Mouse (Mus musculus): ENCODE measurements at regions not wholly inside any gene's neighbourhood (a gene's known extent, or its start where the extent isn't known, plus 50 kb on each side); places are given as distances from the start of the nearest gene placed in this dataset.
A peak's percentile ranks its signal among the peaks of the same experiment; 100 is the strongest.

- intact Hi-C loops (cut with DNase I) = no loop called here
These were observed 255.4 kb downstream of the Dhx15 start for GRCm38 (mm10) chr5:51934910-51935309.

GRCm38 (mm10) chr5:51933331-51933730, 257.0 kb downstream of the Dhx15 start:
- intact Hi-C loops (cut with DNase I) = no loop called here
- no peak for DNase-seq (ENCODE audit: extremely low spot score in 1 of 2, low spot score in 2 of 2)

More at GRCm38 (mm10) chr5:51934910-51935309, 255.4 kb downstream of the Dhx15 start:
- no peak for DNase-seq (ENCODE audit: extremely low spot score in 1 of 2, low spot score in 2 of 2)

- DNase-seq (ENCODE audit: extremely low spot score in 1 of 2, low spot score in 2 of 2) = no peak
- intact Hi-C loops (cut with DNase I) = no loop called here
These were observed 259.9 kb downstream of the Dhx15 start for GRCm38 (mm10) chr5:51930416-51930815.

GRCm38 (mm10) chr5:51928801-51929200, 261.5 kb downstream of the Dhx15 start:
- intact Hi-C loops (cut with DNase I) = no loop called here
- no peak for DNase-seq (ENCODE audit: extremely low spot score in 1 of 2, low spot score in 2 of 2)

- DNase-seq (ENCODE audit: extremely low spot score in 1 of 2, low spot score in 2 of 2) = no peak
- intact Hi-C loops (cut with DNase I) = no loop called here
These were observed 266.9 kb downstream of the Dhx15 start for GRCm38 (mm10) chr5:51923417-51923816.

- DNase-seq (ENCODE audit: extremely low spot score in 1 of 2, low spot score in 2 of 2) = no peak
- intact Hi-C loops (cut with DNase I) = no loop called here
These were observed 267.3 kb downstream of the Dhx15 start for GRCm38 (mm10) chr5:51922973-51923372.

GRCm38 (mm10) chr5:51922494-51922893, 267.8 kb downstream of the Dhx15 start:
- DNase-seq (ENCODE audit: extremely low spot score in 1 of 2, low spot score in 2 of 2) = no peak
- intact Hi-C loops (cut with DNase I) = no loop called here

GRCm38 (mm10) chr5:51917812-51918448, 272.4 kb downstream of the Dhx15 start:
- DNase-seq (ENCODE audit: extremely low spot score in 1 of 2, low spot score in 2 of 2) = no peak
- intact Hi-C loops (cut with DNase I) = no loop called here

GRCm38 (mm10) chr5:51914731-51915130, 275.6 kb downstream of the Dhx15 start:
- intact Hi-C loops (cut with DNase I) = no loop called here
- DNase-seq (ENCODE audit: extremely low spot score in 1 of 2, low spot score in 2 of 2) = no peak

GRCm38 (mm10) chr5:51908861-51909260, 281.5 kb downstream of the Dhx15 start:
- no peak for DNase-seq (ENCODE audit: extremely low spot score in 1 of 2, low spot score in 2 of 2)
- intact Hi-C loops (cut with DNase I) = no loop called here

GRCm38 (mm10) chr5:51906315-51907109, 283.8 kb downstream of the Dhx15 start:
- intact Hi-C loops (cut with DNase I) = no loop called here
- no peak for DNase-seq (ENCODE audit: extremely low spot score in 1 of 2, low spot score in 2 of 2)

- intact Hi-C loops (cut with DNase I) = no loop called here
- DNase-seq (ENCODE audit: extremely low spot score in 1 of 2, low spot score in 2 of 2) = no peak
These were observed 296.2 kb downstream of the Dhx15 start for GRCm38 (mm10) chr5:51894159-51894558.

GRCm38 (mm10) chr5:51891341-51891740, 299.0 kb downstream of the Dhx15 start:
- no peak for DNase-seq (ENCODE audit: extremely low spot score in 1 of 2, low spot score in 2 of 2)
- intact Hi-C loops (cut with DNase I) = no loop called here

- no peak for DNase-seq (ENCODE audit: extremely low spot score in 1 of 2, low spot score in 2 of 2)
- intact Hi-C loops (cut with DNase I) = no loop called here
These were observed 301.9 kb downstream of the Dhx15 start for GRCm38 (mm10) chr5:51888404-51888803.

- intact Hi-C loops (cut with DNase I) = no loop called here
- DNase-seq (ENCODE audit: extremely low spot score in 1 of 2, low spot score in 2 of 2) = no peak
These were observed 307.7 kb downstream of the Dhx15 start for GRCm38 (mm10) chr5:51882594-51882993.

GRCm38 (mm10) chr5:51882173-51882572, 308.1 kb downstream of the Dhx15 start:
- intact Hi-C loops (cut with DNase I) = no loop called here

GRCm38 (mm10) chr5:51876846-51877245, 309.3 kb upstream of the Ppargc1a start:
- no peak for DNase-seq (ENCODE audit: extremely low spot score in 1 of 2, low spot score in 2 of 2)
- intact Hi-C loops (cut with DNase I) = no loop called here

More at GRCm38 (mm10) chr5:51882173-51882572, 308.1 kb downstream of the Dhx15 start:
- no peak for DNase-seq (ENCODE audit: extremely low spot score in 1 of 2, low spot score in 2 of 2)

GRCm38 (mm10) chr5:51873571-51873970, 306.0 kb upstream of the Ppargc1a start:
- no peak for DNase-seq (ENCODE audit: extremely low spot score in 1 of 2, low spot score in 2 of 2)
- intact Hi-C loops (cut with DNase I) = no loop called here

GRCm38 (mm10) chr5:51871735-51872134, 304.2 kb upstream of the Ppargc1a start:
- no peak for DNase-seq (ENCODE audit: extremely low spot score in 1 of 2, low spot score in 2 of 2)
- intact Hi-C loops (cut with DNase I) = no loop called here

GRCm38 (mm10) chr5:51868223-51868713, 300.7 kb upstream of the Ppargc1a start:
- intact Hi-C loops (cut with DNase I) = no loop called here
- peak in 1 of 2 experiments; percentile 22 for DNase-seq (ENCODE audit: extremely low spot score in 1 of 2, low spot score in 2 of 2)
